Mouse (Mus musculus): ENCODE results near the gene Pam. TPM values are rescaled to one million over a fixed set of nuclear protein-coding genes. Genes with fewer than 3 reads are reported as not detected.
A peak's percentile ranks its signal among the peaks of the same experiment; 100 is the strongest.

The Pam gene
- polyA plus RNA-seq, 1 experiment from 2014 or later: 76.4 TPM

GRCm38 (mm10) chr1:97947100-97947499, 148.3 kb downstream of the Pam start:
- Histone ChIP-seq H3K9ac (ENCODE audit: low read length) (no peak overlapping the region), H3K4me2 (replicated peaks; ENCODE audit: low read depth) (no peak overlapping the region), H3K27me3 (ENCODE audit: control insufficient read depth, insufficient read depth, low read length) (no peaks in the 10 kb centered on the region), H3K4me1 (replicated peaks; ENCODE audit: control insufficient read depth, insufficient read depth) (no peaks in the 10 kb centered on the region), H3K4me3 (ENCODE audit: low read depth, low read length) (no peak overlapping the region), H3K9me3 (ENCODE audit: control insufficient read depth, low read length) (no peaks in the 10 kb centered on the region), H3K36me3 (ENCODE audit: control insufficient read depth, insufficient read depth, low read length) (no peaks in the 10 kb centered on the region), H3K27ac (replicated peaks) (no peak overlapping the region)
- TF ChIP-seq EP300 (optimal IDR thresholded peaks at IDR 0.05) (no peak), CTCF (IDR thresholded peaks at IDR 0.05; ENCODE audit: low read depth) (no peak)
- no peak for ATAC-seq (ENCODE audit: low FRiP score, low TSS enrichment)
- DNase-seq (ENCODE audit: low spot score): no peak
- 80% methylated on average over 3 of the region's 3 CpGs for WGBS

- Histone ChIP-seq H3K27ac (replicated peaks) (no peak overlapping the region), H3K4me1 (replicated peaks; ENCODE audit: control insufficient read depth, insufficient read depth) (no peaks in the 10 kb centered on the region), H3K27me3 (ENCODE audit: control insufficient read depth, insufficient read depth, low read length) (no peaks in the 10 kb centered on the region), H3K9ac (ENCODE audit: low read length) (no peak overlapping the region), H3K36me3 (ENCODE audit: control insufficient read depth, insufficient read depth, low read length) (no peaks in the 10 kb centered on the region), H3K9me3 (ENCODE audit: control insufficient read depth, low read length) (no peaks in the 10 kb centered on the region), H3K4me3 (ENCODE audit: low read depth, low read length) (no peak overlapping the region), H3K4me2 (replicated peaks; ENCODE audit: low read depth) (no peak overlapping the region)
- no peak for ATAC-seq (ENCODE audit: low FRiP score, low TSS enrichment)
- no peak for DNase-seq (ENCODE audit: low spot score)
- 62% methylated on average over 4 of the region's 4 CpGs for WGBS
- no peak for TF ChIP-seq EP300 (optimal IDR thresholded peaks at IDR 0.05)
- no peak for TF ChIP-seq CTCF (IDR thresholded peaks at IDR 0.05; ENCODE audit: low read depth)
Measured at GRCm38 (mm10) chr1:97943908-97944608, 151.4 kb downstream of the Pam start.

DNA sequence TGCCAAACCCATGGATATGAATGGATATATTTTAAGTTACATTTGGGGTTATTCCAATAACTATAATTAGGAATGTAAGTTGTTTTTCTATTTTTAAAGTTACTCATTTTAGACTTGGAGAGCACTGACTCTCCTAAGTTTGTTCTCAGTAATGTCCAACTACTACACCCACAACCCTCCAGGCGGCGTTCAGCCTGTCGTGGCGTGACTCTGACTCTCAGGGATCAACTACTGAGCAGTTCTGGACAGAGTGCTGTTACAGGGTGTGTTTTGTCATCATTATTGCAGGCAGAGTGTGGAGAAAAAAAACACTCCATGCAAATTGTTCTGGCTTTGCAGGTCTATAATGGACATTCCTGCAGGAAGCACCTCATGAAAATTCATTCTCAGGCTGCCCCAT, 152.0 kb downstream of the Pam start:
- DNase-seq (ENCODE audit: low spot score): no peak

GRCm38 (mm10) chr1:97942966-97943365, 152.5 kb downstream of the Pam start:
- Histone ChIP-seq H3K27me3 (ENCODE audit: control insufficient read depth, insufficient read depth, low read length) (no peaks in the 10 kb centered on the region), H3K4me3 (ENCODE audit: low read depth, low read length) (no peak overlapping the region), H3K9ac (ENCODE audit: low read length) (no peak overlapping the region), H3K9me3 (ENCODE audit: control insufficient read depth, low read length) (no peaks in the 10 kb centered on the region), H3K4me2 (replicated peaks; ENCODE audit: low read depth) (no peak overlapping the region), H3K4me1 (replicated peaks; ENCODE audit: control insufficient read depth, insufficient read depth) (no peaks in the 10 kb centered on the region), H3K36me3 (ENCODE audit: control insufficient read depth, insufficient read depth, low read length) (no peaks in the 10 kb centered on the region), H3K27ac (replicated peaks) (no peak overlapping the region)
- WGBS: 34% methylated on average over 2 of the region's 2 CpGs
- no peak for TF ChIP-seq EP300 (optimal IDR thresholded peaks at IDR 0.05)
- TF ChIP-seq CTCF (IDR thresholded peaks at IDR 0.05; ENCODE audit: low read depth): no peak
- no peak for DNase-seq (ENCODE audit: low spot score)
- ATAC-seq (ENCODE audit: low FRiP score, low TSS enrichment): no peak

More for the DNA sequence above, 152.0 kb downstream of the Pam start:
- no peak for TF ChIP-seq EP300 (optimal IDR thresholded peaks at IDR 0.05)
- TF ChIP-seq CTCF (IDR thresholded peaks at IDR 0.05; ENCODE audit: low read depth): peak; percentile 25; the same call in 1 of the 2 replicates
- Histone ChIP-seq H3K4me2 (replicated peaks; ENCODE audit: low read depth) (no peak overlapping the region), H3K4me3 (ENCODE audit: low read depth, low read length) (no peak overlapping the region), H3K9ac (ENCODE audit: low read length) (no peak overlapping the region), H3K9me3 (ENCODE audit: control insufficient read depth, low read length) (no peaks in the 10 kb centered on the region), H3K4me1 (replicated peaks; ENCODE audit: control insufficient read depth, insufficient read depth) (no peaks in the 10 kb centered on the region), H3K27ac (replicated peaks) (no peak overlapping the region), H3K27me3 (ENCODE audit: control insufficient read depth, insufficient read depth, low read length) (no peaks in the 10 kb centered on the region), H3K36me3 (ENCODE audit: control insufficient read depth, insufficient read depth, low read length) (no peaks in the 10 kb centered on the region)
- 50% methylated on average over 4 of the region's 4 CpGs for WGBS
- ATAC-seq (ENCODE audit: low FRiP score, low TSS enrichment): no peak

DNA sequence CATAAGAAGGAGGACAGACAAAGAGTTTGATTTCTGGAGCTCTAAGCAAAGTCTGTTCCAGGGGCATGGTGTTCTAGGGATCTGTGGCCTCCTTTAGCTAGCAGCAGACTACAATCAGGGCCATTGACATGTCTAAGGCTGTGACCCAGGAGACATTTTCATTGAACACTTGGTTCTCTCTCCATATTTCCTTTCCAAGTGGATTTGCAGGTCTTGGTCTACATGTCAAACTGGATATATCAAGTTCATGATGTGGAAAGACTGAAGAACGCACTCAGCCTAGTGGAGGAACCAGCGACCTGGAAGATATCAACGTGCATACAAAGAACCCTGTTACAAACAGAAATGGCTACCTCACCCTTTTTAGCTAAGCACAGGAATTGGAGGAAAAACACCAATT, 156.9 kb downstream of the Pam start:
- Histone ChIP-seq H3K27me3 (ENCODE audit: control insufficient read depth, insufficient read depth, low read length) (no peaks in the 10 kb centered on the region), H3K4me3 (ENCODE audit: low read depth, low read length) (no peak overlapping the region), H3K9ac (ENCODE audit: low read length) (no peak overlapping the region), H3K27ac (replicated peaks) (no peak overlapping the region), H3K9me3 (ENCODE audit: control insufficient read depth, low read length) (no peaks in the 10 kb centered on the region), H3K4me2 (replicated peaks; ENCODE audit: low read depth) (no peak overlapping the region), H3K4me1 (replicated peaks; ENCODE audit: control insufficient read depth, insufficient read depth) (no peaks in the 10 kb centered on the region), H3K36me3 (ENCODE audit: control insufficient read depth, insufficient read depth, low read length) (no peaks in the 10 kb centered on the region)
- TF ChIP-seq EP300 (optimal IDR thresholded peaks at IDR 0.05) (no peak), CTCF (IDR thresholded peaks at IDR 0.05; ENCODE audit: low read depth) (no peak)
- 82% methylated on average over 3 of the region's 3 CpGs for whole genome bisulfite sequencing
- no peak for ATAC-seq (ENCODE audit: low FRiP score, low TSS enrichment)
- no peak for DNase-seq (ENCODE audit: low spot score)

GRCm38 (mm10) chr1:97938053-97938452, 157.4 kb downstream of the Pam start:
- H3K4me3 ChIP-seq (ENCODE audit: low read depth, low read length): no peak overlapping the region
- no peaks in the 10 kb centered on the region for H3K4me1 ChIP-seq (replicated peaks; ENCODE audit: control insufficient read depth, insufficient read depth)
- WGBS: 32% methylated on average over 3 of the region's 3 CpGs
- no peaks in the 10 kb centered on the region for H3K36me3 ChIP-seq (ENCODE audit: control insufficient read depth, insufficient read depth, low read length)
- TF ChIP-seq EP300 (optimal IDR thresholded peaks at IDR 0.05) (no peak), CTCF (IDR thresholded peaks at IDR 0.05; ENCODE audit: low read depth) (no peak)
- H3K9ac ChIP-seq (ENCODE audit: low read length): no peak overlapping the region
- DNase-seq (ENCODE audit: low spot score): no peak
- H3K4me2 ChIP-seq (replicated peaks; ENCODE audit: low read depth): no peak overlapping the region
- H3K27me3 ChIP-seq (ENCODE audit: control insufficient read depth, insufficient read depth, low read length): no peaks in the 10 kb centered on the region
- no peaks in the 10 kb centered on the region for H3K9me3 ChIP-seq (ENCODE audit: control insufficient read depth, low read length)
- ATAC-seq (ENCODE audit: low FRiP score, low TSS enrichment): peak; percentile 67; the same call in 1 of the 2 replicates
- H3K27ac ChIP-seq (replicated peaks): no peak overlapping the region

Measured in stomach, postnatal 0 days (tissue).